Mouse (Mus musculus): ENCODE measurements at regions not wholly inside any gene's neighbourhood (a gene's known extent, or its start where the extent isn't known, plus 50 kb on each side); places are given as distances from the start of the nearest gene placed in this dataset.

- no peak for TF ChIP-seq CTCF (IDR thresholded peaks at IDR 0.05; ENCODE audit: borderline replicate concordance, extremely low read depth, insufficient read depth, insufficient read length)
- TF ChIP-seq POLR2A (IDR thresholded peaks at IDR 0.05; ENCODE audit: borderline replicate concordance, extremely low read depth, insufficient read depth, insufficient read length, poor library complexity, severe bottlenecking), result no peak
Observed at GRCm38 (mm10) chr9:32949036-32949435, 313.0 kb downstream of the Ets1 start.

Measured in brain, embryonic 14.5 days (tissue).